Mouse (Mus musculus) MEL (cell line): ENCODE measurements around the gene Odf4. TPM values are rescaled to one million over a fixed set of nuclear protein-coding genes. Genes with fewer than 3 reads are reported as not detected.

Experiments used
- DNase-seq: peaks from one replicate; pipeline ENCODE4 v3.0.0; 2011; ENCODE audit warnings: low read depth, low spot score
- H3K27ac ChIP-seq: 2 replicates; pipeline ENCODE4 v1.5.1; 2012; ENCODE audit warnings: low read depth, mild to moderate bottlenecking, control low read depth, low read length, moderate library complexity; ENCODE audit not compliant: control insufficient read depth
- H3K27me3 ChIP-seq, 2 experiments: fragments of 150-350 bp in 1 of 2; sonication (generic) in 1 of 2; 2 replicates each; pipeline ENCODE4 v1.6.1; 2012; ENCODE audit warnings: low read length in 2 of 2, mild to moderate bottlenecking in 2 of 2, improper control_type of control experiment in 1 of 2, moderate library complexity in 1 of 2; ENCODE audit not compliant: insufficient read depth in 2 of 2, control insufficient read depth in 1 of 2
- H3K36me3 ChIP-seq, 2 experiments: 2 replicates each; pipeline ENCODE4 v1.6.1; 2012 to 2014; ENCODE audit warnings: low read length in 2 of 2, improper control_type of control experiment in 1 of 2, inconsistent platforms in 1 of 2, mild to moderate bottlenecking in 1 of 2; ENCODE audit not compliant: insufficient read depth in 2 of 2, control insufficient read depth in 1 of 2
- H3K4me1 ChIP-seq, 2 experiments: fragments of 150-350 bp in 1 of 2; sonication (generic) in 1 of 2; 2 replicates each; pipeline ENCODE4 v1.6.1; 2012; ENCODE audit warnings: low read length in 2 of 2, improper control_type of control experiment in 1 of 2, mild to moderate bottlenecking in 1 of 2; ENCODE audit not compliant: insufficient read depth in 2 of 2, control insufficient read depth in 1 of 2
- H3K4me3 ChIP-seq, 2 experiments: fragments of 150-350 bp in 1 of 2; sonication (generic) in 1 of 2; 2 replicates each; pipeline ENCODE4 v1.5.1; 2012; ENCODE audit warnings: low read depth in 2 of 2, low read length in 2 of 2, mild to moderate bottlenecking in 2 of 2, moderate library complexity in 2 of 2, control low read depth in 1 of 2, improper control_type of control experiment in 1 of 2; ENCODE audit not compliant: control insufficient read depth in 1 of 2, insufficient read depth in 1 of 2
- H3K79me2 ChIP-seq: 2 replicates; pipeline ENCODE4 v1.6.1; 2012; ENCODE audit warnings: mild to moderate bottlenecking, low read length, moderate library complexity; ENCODE audit not compliant: control insufficient read depth, poor library complexity, insufficient read depth
- H3K9ac ChIP-seq: 2 replicates; pipeline ENCODE4 v1.6.1; 2012; ENCODE audit warnings: low read depth, mild to moderate bottlenecking, control low read depth, low read length, moderate library complexity; ENCODE audit not compliant: control insufficient read depth, poor library complexity, severe bottlenecking
- H3K9me3 ChIP-seq: fragments of 150-350 bp; sonication (generic); replicated peaks from 2 replicates; pipeline ENCODE4 v1.6.1; 2012; ENCODE audit warnings: mild to moderate bottlenecking, low read length, improper control_type of control experiment, moderate library complexity; ENCODE audit not compliant: insufficient read depth
- BHLHE40 ChIP-seq: IDR thresholded peaks from 2 replicates; pipeline ENCODE4 v1.6.1; 2012; ENCODE audit warnings: low read depth, mild to moderate bottlenecking, inconsistent platforms, low read length, improper control_type of control experiment, borderline replicate concordance
- CHD1 ChIP-seq: IDR thresholded peaks from 2 replicates; pipeline ENCODE4 v1.6.1; 2012; ENCODE audit warnings: low read depth, mild to moderate bottlenecking, inconsistent platforms, low read length, improper control_type of control experiment
- CHD2 ChIP-seq: IDR thresholded peaks from 2 replicates; pipeline ENCODE4 v1.6.1; 2011; ENCODE audit warnings: low read length, improper control_type of control experiment
- CTCF ChIP-seq, 3 experiments: IDR thresholded peaks in 2 of 3; conservative IDR thresholded peaks in 1 of 3; 2 replicates each; pipeline ENCODE4 v1.5.1; 2011 to 2012; ENCODE audit warnings: low read length in 3 of 3, low read depth in 2 of 3, mild to moderate bottlenecking in 2 of 3, improper control_type of control experiment in 1 of 3, inconsistent platforms in 1 of 3, mixed read lengths in 1 of 3, moderate library complexity in 1 of 3; ENCODE audit not compliant: control insufficient read depth in 1 of 3, insufficient read depth in 1 of 3, poor library complexity in 1 of 3, severe bottlenecking in 1 of 3
- E2F4 ChIP-seq: IDR thresholded peaks from 2 replicates; pipeline ENCODE4 v1.6.1; 2011; ENCODE audit warnings: low read depth, low read length, improper control_type of control experiment, borderline replicate concordance
- ELF1 ChIP-seq: IDR thresholded peaks from 2 replicates; pipeline ENCODE4 v1.6.1; 2014; ENCODE audit warnings: low read depth, mild to moderate bottlenecking, inconsistent platforms, low read length, improper control_type of control experiment, moderate library complexity
- EP300 ChIP-seq, 2 experiments: IDR thresholded peaks; 2 replicates each; pipeline ENCODE4 v1.6.1; 2011; ENCODE audit warnings: improper control_type of control experiment in 2 of 2, low read length in 2 of 2, low read depth in 1 of 2, mild to moderate bottlenecking in 1 of 2
- GABPA ChIP-seq: IDR thresholded peaks from 2 replicates; pipeline ENCODE4 v1.6.1; 2012; ENCODE audit warnings: low read depth, mild to moderate bottlenecking, inconsistent platforms, low read length, improper control_type of control experiment, moderate library complexity
- GATA1 ChIP-seq: IDR thresholded peaks from 2 replicates; pipeline ENCODE4 v1.6.1; 2011; ENCODE audit warnings: low read depth, low read length, improper control_type of control experiment
- HCFC1 ChIP-seq: IDR thresholded peaks from 2 replicates; pipeline ENCODE4 v1.6.1; 2012; ENCODE audit warnings: low read depth, mild to moderate bottlenecking, inconsistent platforms, low read length, improper control_type of control experiment, moderate library complexity
- KAT2A ChIP-seq: conservative IDR thresholded peaks from 2 replicates; pipeline ENCODE4 v1.6.1; 2012; ENCODE audit warnings: low read depth, low read length, improper control_type of control experiment, inconsistent platforms
- MAFK ChIP-seq: IDR thresholded peaks from 2 replicates; pipeline ENCODE4 v1.6.1; 2011; ENCODE audit warnings: low read depth, mild to moderate bottlenecking, low read length, improper control_type of control experiment, borderline replicate concordance
- MAX ChIP-seq: IDR thresholded peaks from 2 replicates; pipeline ENCODE4 v1.6.1; 2011; ENCODE audit warnings: low read length, improper control_type of control experiment
- MEF2A ChIP-seq: IDR thresholded peaks from 2 replicates; pipeline ENCODE4 v1.6.1; 2014; ENCODE audit warnings: low read depth, mild to moderate bottlenecking, inconsistent platforms, low read length, improper control_type of control experiment; ENCODE audit not compliant: poor library complexity, insufficient replicate concordance, severe bottlenecking; ENCODE audit errors: extremely low read depth
- MXI1 ChIP-seq: IDR thresholded peaks from 2 replicates; pipeline ENCODE4 v1.6.1; 2011; ENCODE audit warnings: mild to moderate bottlenecking, low read depth, low read length, improper control_type of control experiment
- MYB ChIP-seq: IDR thresholded peaks from 2 replicates; pipeline ENCODE4 v1.6.1; 2011; ENCODE audit warnings: mild to moderate bottlenecking, low read depth, low read length, improper control_type of control experiment
- MYC ChIP-seq: IDR thresholded peaks from 2 replicates; pipeline ENCODE4 v1.6.1; 2011; ENCODE audit warnings: low read depth, mild to moderate bottlenecking, low read length, improper control_type of control experiment, moderate library complexity
- NRF1 ChIP-seq: IDR thresholded peaks from 2 replicates; pipeline ENCODE4 v1.6.1; 2014; ENCODE audit warnings: low read depth, mild to moderate bottlenecking, inconsistent platforms, low read length, improper control_type of control experiment, moderate library complexity; ENCODE audit not compliant: poor library complexity, insufficient read depth, severe bottlenecking
- POLR2A ChIP-seq, 2 experiments: IDR thresholded peaks; 2 replicates each; pipeline ENCODE4 v1.6.1; 2011 to 2012; ENCODE audit warnings: low read length in 2 of 2, mild to moderate bottlenecking in 2 of 2, control low read depth in 1 of 2, improper control_type of control experiment in 1 of 2, low read depth in 1 of 2, moderate library complexity in 1 of 2; ENCODE audit not compliant: control insufficient read depth in 1 of 2, insufficient read depth in 1 of 2, poor library complexity in 1 of 2
- POLR2AphosphoS2 ChIP-seq: IDR thresholded peaks from 2 replicates; pipeline ENCODE4 v1.6.1; 2011; ENCODE audit warnings: low read length, improper control_type of control experiment
- POLR2AphosphoS5 ChIP-seq: IDR thresholded peaks from 2 replicates; pipeline ENCODE4 v1.6.1; 2012; ENCODE audit warnings: low read depth, borderline replicate concordance, mild to moderate bottlenecking, inconsistent platforms, low read length, moderate library complexity, mixed read lengths
- RAD21 ChIP-seq: IDR thresholded peaks from 2 replicates; pipeline ENCODE4 v1.6.1; 2011; ENCODE audit warnings: mild to moderate bottlenecking, low read depth, low read length, improper control_type of control experiment
- RCOR1 ChIP-seq: IDR thresholded peaks from 2 replicates; pipeline ENCODE4 v1.6.1; 2012; ENCODE audit warnings: low read depth, mild to moderate bottlenecking, inconsistent platforms, low read length, improper control_type of control experiment
- SIN3A ChIP-seq: IDR thresholded peaks from 2 replicates; pipeline ENCODE4 v1.6.1; 2012; ENCODE audit warnings: low read length, improper control_type of control experiment, inconsistent platforms
- SMC3 ChIP-seq: IDR thresholded peaks from 2 replicates; pipeline ENCODE4 v1.6.1; 2011; ENCODE audit warnings: low read depth, low read length, improper control_type of control experiment
- TAL1 ChIP-seq: IDR thresholded peaks from 2 replicates; pipeline ENCODE4 v1.6.1; 2012; ENCODE audit warnings: mild to moderate bottlenecking, inconsistent platforms, low read length, moderate library complexity, mixed read lengths
- TBP ChIP-seq: IDR thresholded peaks from 2 replicates; pipeline ENCODE4 v1.8.0; 2011; ENCODE audit warnings: low read depth, low read length, improper control_type of control experiment
- TCF12 ChIP-seq: IDR thresholded peaks from 2 replicates; pipeline ENCODE4 v1.6.1; 2014; ENCODE audit warnings: low read depth, mild to moderate bottlenecking, inconsistent platforms, low read length, improper control_type of control experiment, moderate library complexity
- UBTF ChIP-seq: IDR thresholded peaks from 2 replicates; pipeline ENCODE4 v1.6.1; 2012; ENCODE audit warnings: low read depth, mild to moderate bottlenecking, inconsistent platforms, low read length, improper control_type of control experiment, moderate library complexity, borderline replicate concordance; ENCODE audit not compliant: insufficient read depth
- USF1 ChIP-seq: IDR thresholded peaks from 2 replicates; pipeline ENCODE4 v1.6.1; 2014; ENCODE audit warnings: low read depth, mild to moderate bottlenecking, inconsistent platforms, low read length, improper control_type of control experiment, moderate library complexity
- USF2 ChIP-seq, 2 experiments: IDR thresholded peaks; 2 replicates each; pipeline ENCODE4 v1.6.1; 2011 to 2012; ENCODE audit warnings: improper control_type of control experiment in 2 of 2, low read length in 2 of 2, borderline replicate concordance in 1 of 2, inconsistent platforms in 1 of 2, low read depth in 1 of 2, mild to moderate bottlenecking in 1 of 2; ENCODE audit not compliant: insufficient read depth in 1 of 2
- ZC3H11A ChIP-seq: IDR thresholded peaks from 2 replicates; pipeline ENCODE4 v1.6.1; 2012; ENCODE audit warnings: low read depth, mild to moderate bottlenecking, inconsistent platforms, low read length, improper control_type of control experiment
- ZKSCAN1 ChIP-seq: IDR thresholded peaks from 2 replicates; pipeline ENCODE4 v1.6.1; 2012; ENCODE audit warnings: low read depth, mild to moderate bottlenecking, inconsistent platforms, low read length, improper control_type of control experiment, moderate library complexity
- ZMIZ1 ChIP-seq: IDR thresholded peaks from 2 replicates; pipeline ENCODE4 v1.6.1; 2012; ENCODE audit warnings: low read depth, mild to moderate bottlenecking, inconsistent platforms, low read length, improper control_type of control experiment, moderate library complexity
- ZNF384 ChIP-seq: IDR thresholded peaks from 2 replicates; pipeline ENCODE4 v1.6.1; 2012; ENCODE audit warnings: low read depth, mild to moderate bottlenecking, inconsistent platforms, low read length, improper control_type of control experiment
- polyA plus RNA-seq, 2 experiments: library from polyadenylated mRNA; stranded (reverse) in 1 of 2; unstranded in 1 of 2; fragments of >175 nt in 1 of 2; fragments of >200 nt in 1 of 2; gene quantifications; 2 replicates each; pipeline versions ENCODE4 v1.2.1 to v1.2.4; 2012; ENCODE audit warnings: low replicate concordance in 2 of 2, low read depth in 1 of 2; ENCODE audit not compliant: insufficient read length in 2 of 2, insufficient read depth in 1 of 2, missing spikeins in 1 of 2
- total RNA-seq: library from RNA; depleted of rRNA; stranded (reverse); fragments of 300-350 nt; gene quantifications from 2 replicates; pipeline ENCODE4 v1.2.3, GENCODE M21; 2012

Odf4 gene
- total and polyA plus RNA-seq, 3 experiments, result not detected

DNA sequence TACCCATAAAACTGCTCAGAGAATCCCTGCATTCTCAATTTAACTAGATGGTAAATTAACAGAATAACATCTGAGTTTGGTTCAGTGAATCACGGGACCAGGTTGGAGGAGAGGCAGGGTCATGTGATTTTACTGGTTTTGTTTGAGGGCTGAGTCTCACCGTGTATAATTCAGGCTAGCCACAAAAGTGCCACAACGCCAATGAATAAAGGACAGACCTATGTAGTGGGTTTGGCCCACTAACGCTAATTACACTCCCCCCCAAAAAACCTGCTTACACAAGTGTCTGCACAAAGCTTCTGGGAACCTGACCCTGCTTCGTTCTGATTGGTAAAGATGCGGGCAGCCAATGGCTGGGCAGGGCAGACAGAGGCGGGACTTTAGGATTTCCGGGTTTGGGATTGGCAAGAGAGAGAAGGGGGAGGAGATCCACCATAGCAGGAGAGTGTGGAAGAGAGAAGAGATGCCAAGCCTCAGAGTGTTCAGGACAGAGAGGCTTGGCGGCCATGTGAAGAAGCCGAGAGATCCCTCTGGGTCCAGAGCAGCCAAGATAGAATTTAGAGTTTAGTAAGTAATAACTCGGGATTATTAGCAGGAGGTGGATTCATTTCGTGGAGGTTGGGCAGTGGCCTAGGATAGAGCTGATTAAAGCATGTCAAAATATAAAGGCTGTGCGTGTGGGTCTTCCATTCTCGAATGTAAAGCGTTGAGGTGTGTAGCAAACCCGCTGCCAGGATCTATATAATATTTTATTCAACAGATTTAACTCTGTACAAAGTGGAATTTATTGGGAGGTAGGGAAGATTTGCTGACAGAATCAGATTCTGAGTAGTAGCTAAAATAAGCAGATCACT, 12.8 kb upstream of the Odf4 start:
- Histone ChIP-seq H3K4me3 (peak overlapping the region; percentile 52 to 80), H3K36me3 (peaks cover 0 to 9% of the 10 kb centered on the region in 2 experiments; a peak in 1 of 4 replicates), H3K9ac (peak overlapping the region; percentile 59), H3K27me3 (no peaks in the 10 kb centered on the region; a peak in 1 of 4 replicates), H3K9me3 (no peaks in the 10 kb centered on the region), H3K79me2 (no peaks in the 10 kb centered on the region), H3K4me1 (peaks cover 0 to 11% of the 10 kb centered on the region in 2 experiments; a peak in 1 of 4 replicates), H3K27ac (peak overlapping the region; percentile 32; the same call in 1 of the 2 replicates)
- peak; percentile 97 for DNase-seq
- TF ChIP-seq BHLHE40 (no peak), CTCF (IDR thresholded peaks at IDR 0.05 in 2 of 3, conservative IDR thresholded peaks at IDR 0.05 in 1 of 3; ENCODE audit: control insufficient read depth in 1 of 3, insufficient read depth in 1 of 3, low read depth in 2 of 3, low read length in 3 of 3, poor library complexity in 1 of 3, severe bottlenecking in 1 of 3) (no peak), E2F4 (no peak), ZMIZ1 (peak; percentile 59; the same call in 1 of the 2 replicates), TCF12 (no peak), EP300 (IDR thresholded peaks at IDR 0.05; ENCODE audit: low read depth in 1 of 2, low read length in 2 of 2) (no peak), RAD21 (no peak), POLR2AphosphoS2 (peak; percentile 80), SIN3A (peak; percentile 80), USF2 (IDR thresholded peaks at IDR 0.05; ENCODE audit: borderline replicate concordance in 1 of 2, insufficient read depth in 1 of 2, low read depth in 1 of 2, low read length in 2 of 2) (peak in 1 of 2 experiments; percentile 68; a peak in 1 of 4 replicates), USF1 (peak; percentile 90), HCFC1 (peak; percentile 71), POLR2AphosphoS5 (no peak), SMC3 (no peak), KAT2A (no peak), CHD2 (no peak), CHD1 (no peak), GABPA (no peak), MXI1 (peak; percentile 67), RCOR1 (no peak; the same call in 1 of the 2 replicates), ZKSCAN1 (no peak), MYB (no peak), UBTF (no peak), TBP (peak; percentile 74), TAL1 (no peak), MYC (0 out of 2 replicates have a peak, but pooled peaks have one; percentile 4), MAX (no peak; the same call in 1 of the 2 replicates), ELF1 (peak; percentile 95), POLR2A (IDR thresholded peaks at IDR 0.05; ENCODE audit: control insufficient read depth in 1 of 2, insufficient read depth in 1 of 2, low read depth in 1 of 2, low read length in 2 of 2, poor library complexity in 1 of 2) (peak; percentile 62 to 91; a peak in 3 of 4 replicates), NRF1 (no peak), MEF2A (no peak), ZC3H11A (no peak), ZNF384 (peak; percentile 46; the same call in 1 of the 2 replicates), MAFK (no peak), GATA1 (0 out of 2 replicates have a peak, but pooled peaks have one; percentile 2)
